Mouse (Mus musculus): ENCODE measurements around the gene Nid2. TPM values are rescaled to one million over a fixed set of nuclear protein-coding genes. Genes with fewer than 3 reads are reported as not detected.

The Nid2 gene
- total and polyA plus RNA-seq, 3 experiments, result not detected

DNA sequence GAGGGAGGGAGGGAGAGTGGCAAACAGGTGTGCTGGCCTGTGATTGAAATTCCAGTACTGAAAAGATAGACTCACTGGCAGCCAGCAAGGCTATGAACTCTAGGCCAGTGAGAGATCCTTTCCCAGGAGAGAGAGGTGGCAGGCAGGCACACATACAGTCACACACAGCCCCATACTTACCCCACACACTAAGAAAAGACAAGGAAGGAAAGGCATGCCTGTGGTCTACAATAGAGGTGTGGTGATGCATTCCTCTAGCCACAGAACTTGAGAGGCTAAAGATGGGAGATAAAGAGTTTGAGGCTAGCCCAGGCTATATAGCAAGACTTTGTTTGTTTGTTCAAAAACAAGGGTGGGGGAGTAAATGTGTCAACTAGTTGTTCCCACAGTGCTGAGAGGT lies 13.5 kb upstream of the Nid2 start:
- no peaks in the 10 kb centered on the region for H3K9me3 ChIP-seq (replicated peaks; ENCODE audit: insufficient read depth, low read length)
- H3K27ac ChIP-seq (ENCODE audit: control insufficient read depth, low read depth, low read length), result no peak overlapping the region
- H3K79me2 ChIP-seq (ENCODE audit: control insufficient read depth, insufficient read depth, low read length, poor library complexity), result no peaks in the 10 kb centered on the region
- no peaks in the 10 kb centered on the region for H3K27me3 ChIP-seq (ENCODE audit: control insufficient read depth in 1 of 2, insufficient read depth in 2 of 2, low read length in 2 of 2)
- no peak overlapping the region for H3K9ac ChIP-seq (ENCODE audit: control insufficient read depth, low read depth, low read length, poor library complexity, severe bottlenecking)
- TF ChIP-seq MAX (IDR thresholded peaks at IDR 0.05; ENCODE audit: low read length) (no peak), MEF2A (IDR thresholded peaks at IDR 0.05; ENCODE audit: extremely low read depth, insufficient replicate concordance, low read depth, low read length, poor library complexity, severe bottlenecking) (no peak), UBTF (IDR thresholded peaks at IDR 0.05; ENCODE audit: borderline replicate concordance, insufficient read depth, low read depth, low read length) (no peak), CTCF (IDR thresholded peaks at IDR 0.05 in 2 of 3, conservative IDR thresholded peaks at IDR 0.05 in 1 of 3; ENCODE audit: control insufficient read depth in 1 of 3, insufficient read depth in 1 of 3, low read depth in 2 of 3, low read length in 3 of 3, poor library complexity in 1 of 3, severe bottlenecking in 1 of 3) (no peak), HCFC1 (IDR thresholded peaks at IDR 0.05; ENCODE audit: low read depth, low read length) (no peak), ETS1 (IDR thresholded peaks at IDR 0.05; ENCODE audit: low read depth, low read length) (no peak), MAFK (IDR thresholded peaks at IDR 0.05; ENCODE audit: borderline replicate concordance, low read depth, low read length) (no peak), BHLHE40 (IDR thresholded peaks at IDR 0.05; ENCODE audit: borderline replicate concordance, low read depth, low read length) (no peak), USF1 (IDR thresholded peaks at IDR 0.05; ENCODE audit: low read depth, low read length) (no peak), CHD1 (IDR thresholded peaks at IDR 0.05; ENCODE audit: low read depth, low read length) (no peak), NELFE (IDR thresholded peaks at IDR 0.05; ENCODE audit: low read depth, low read length) (no peak), TAL1 (IDR thresholded peaks at IDR 0.05; ENCODE audit: low read length) (no peak), ZMIZ1 (IDR thresholded peaks at IDR 0.05; ENCODE audit: low read depth, low read length) (no peak), MYB (IDR thresholded peaks at IDR 0.05; ENCODE audit: low read depth, low read length) (no peak), NRF1 (IDR thresholded peaks at IDR 0.05; ENCODE audit: insufficient read depth, low read depth, low read length, poor library complexity, severe bottlenecking) (no peak), KAT2A (conservative IDR thresholded peaks at IDR 0.05; ENCODE audit: low read depth, low read length) (no peak)
- H3K4me1 ChIP-seq (ENCODE audit: control insufficient read depth in 1 of 2, insufficient read depth in 2 of 2, low read length in 2 of 2), result no peaks in the 10 kb centered on the region
- DNase-seq (ENCODE audit: low read depth, low spot score), result no peak
- no peak overlapping the region for H3K4me3 ChIP-seq (ENCODE audit: control insufficient read depth in 1 of 2, insufficient read depth in 1 of 2, low read depth in 2 of 2, low read length in 2 of 2)
- no peaks in the 10 kb centered on the region for H3K36me3 ChIP-seq (ENCODE audit: control insufficient read depth in 1 of 2, insufficient read depth in 2 of 2, low read length in 2 of 2)

DNA sequence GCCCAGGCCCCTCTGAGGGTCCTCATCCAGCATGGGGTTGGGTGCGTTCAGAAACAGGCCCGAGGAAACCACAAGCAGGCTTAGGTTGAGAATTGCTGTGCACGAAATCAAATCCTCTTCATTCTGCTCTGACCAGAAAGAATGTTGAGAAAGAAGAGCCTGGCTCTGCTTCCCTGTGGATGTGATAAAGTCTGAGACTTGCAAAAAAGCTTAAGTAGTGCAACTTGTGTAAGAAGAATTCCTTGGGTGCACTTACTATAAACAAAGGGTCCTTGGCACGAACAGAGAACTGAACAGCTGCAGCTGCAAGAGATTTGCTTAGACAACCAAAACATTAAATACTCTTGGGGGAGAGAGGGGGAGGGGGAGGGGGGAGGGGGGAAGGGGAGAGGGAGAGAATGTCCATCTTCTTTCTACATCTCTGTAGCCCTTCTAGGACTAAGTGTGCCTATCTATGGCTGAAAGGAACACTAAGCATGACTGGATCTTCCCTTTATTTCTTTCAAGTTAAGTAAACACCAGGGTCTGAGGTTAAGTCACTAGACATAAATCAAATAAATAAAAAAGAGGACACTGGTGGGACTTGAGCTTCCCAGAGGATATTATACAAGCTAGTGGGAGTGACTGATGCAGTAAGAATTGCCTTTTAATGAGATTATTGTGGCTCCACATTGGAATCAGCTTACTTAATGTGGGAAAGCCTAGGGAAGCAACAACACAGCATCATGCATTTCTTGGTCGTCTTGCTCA lies 12.8 kb upstream of the Nid2 start:
- no peak overlapping the region for H3K4me3 ChIP-seq (ENCODE audit: control insufficient read depth in 1 of 2, insufficient read depth in 1 of 2, low read depth in 2 of 2, low read length in 2 of 2)
- no peaks in the 10 kb centered on the region for H3K79me2 ChIP-seq (ENCODE audit: control insufficient read depth, insufficient read depth, low read length, poor library complexity)
- H3K27me3 ChIP-seq (ENCODE audit: control insufficient read depth in 1 of 2, insufficient read depth in 2 of 2, low read length in 2 of 2), result no peaks in the 10 kb centered on the region
- H3K9ac ChIP-seq (ENCODE audit: control insufficient read depth, low read depth, low read length, poor library complexity, severe bottlenecking), result no peak overlapping the region
- H3K36me3 ChIP-seq (ENCODE audit: control insufficient read depth in 1 of 2, insufficient read depth in 2 of 2, low read length in 2 of 2), result no peaks in the 10 kb centered on the region
- TF ChIP-seq CTCF (IDR thresholded peaks at IDR 0.05 in 2 of 3, conservative IDR thresholded peaks at IDR 0.05 in 1 of 3; ENCODE audit: control insufficient read depth in 1 of 3, insufficient read depth in 1 of 3, low read depth in 2 of 3, low read length in 3 of 3, poor library complexity in 1 of 3, severe bottlenecking in 1 of 3) (no peak), NRF1 (IDR thresholded peaks at IDR 0.05; ENCODE audit: insufficient read depth, low read depth, low read length, poor library complexity, severe bottlenecking) (no peak), CHD1 (IDR thresholded peaks at IDR 0.05; ENCODE audit: low read depth, low read length) (no peak), MAFK (IDR thresholded peaks at IDR 0.05; ENCODE audit: borderline replicate concordance, low read depth, low read length) (no peak), ZC3H11A (IDR thresholded peaks at IDR 0.05; ENCODE audit: low read depth, low read length) (no peak)
- no peaks in the 10 kb centered on the region for H3K4me1 ChIP-seq (ENCODE audit: control insufficient read depth in 1 of 2, insufficient read depth in 2 of 2, low read length in 2 of 2)
- no peaks in the 10 kb centered on the region for H3K9me3 ChIP-seq (replicated peaks; ENCODE audit: insufficient read depth, low read length)
- H3K27ac ChIP-seq (ENCODE audit: control insufficient read depth, low read depth, low read length), result no peak overlapping the region
- no peak for DNase-seq (ENCODE audit: low read depth, low spot score)

Data from MEL (cell line).